Mouse (Mus musculus) cerebral cortex, adult 2 months (tissue): ENCODE data around the gene Trim3.

Source experiments
- WGBS: fragments of 180-500 bp; shearing (Covaris S2); methylation state at CpG from one replicate; pipeline ENCODE4 v1.1.7; 2018; 5-methylcytosine and 5-hydroxymethylcytosine counted together

The Trim3 gene

GRCm38 (mm10) chr7:105633127-105633800, at the start of gene Trim3:
Trim3 (minus strand) TSS chr7:105633571.
- WGBS = under 1% methylated on average over 68 of the region's 71 CpGs

GRCm38 (mm10) chr7:105650639-105651435, 17.5 kb upstream of the Trim3 start, which contains the start of gene Dnhd1:
Dnhd1 (plus strand) TSS chr7:105650827.
- 2% methylated on average over 17 of the region's 17 CpGs for WGBS

- 37% methylated on average over 3 of the region's 3 CpGs for whole genome bisulfite sequencing
Observed at GRCm38 (mm10) chr7:105641936-105642335, 8.6 kb upstream of the Trim3 start.

- WGBS = under 1% methylated on average over 18 of the region's 18 CpGs
Observed at GRCm38 (mm10) chr7:105640894-105641255, 7.5 kb upstream of the Trim3 start.

DNA sequence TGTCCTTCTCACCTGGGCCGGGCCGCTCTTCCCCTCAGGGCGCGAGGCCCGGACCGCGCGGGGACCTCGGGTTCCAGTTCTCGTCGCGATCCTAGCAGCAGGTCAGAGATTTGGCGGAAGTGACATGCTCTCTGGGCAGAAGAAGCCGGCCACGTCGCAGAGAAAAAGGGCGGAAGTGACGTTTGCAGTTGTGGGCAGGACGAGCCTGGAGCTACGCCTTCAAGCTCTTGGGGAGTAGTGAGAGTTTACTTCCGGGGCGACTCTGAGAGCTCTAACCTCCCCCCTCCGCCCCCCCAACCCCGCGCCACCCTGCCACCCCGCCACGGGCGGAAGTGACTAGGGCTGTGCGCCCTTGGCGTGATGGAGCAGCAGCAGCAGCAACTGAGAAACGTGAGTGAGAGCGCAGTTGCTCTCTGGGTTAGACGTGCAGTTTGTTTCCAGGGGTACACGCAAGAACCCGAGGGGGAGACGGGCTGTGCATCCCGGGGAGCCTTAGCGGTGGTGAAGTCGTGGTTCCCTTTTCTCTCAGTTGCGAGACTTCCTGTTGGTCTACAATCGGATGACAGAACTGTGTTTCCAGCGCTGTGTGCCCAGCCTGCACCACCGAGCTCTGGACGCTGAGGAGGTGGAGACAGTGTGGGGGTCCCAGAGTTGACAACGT, 7.0 kb upstream of the Trim3 start, which contains the start of the genes Arfip2 and Gm45799:
TSS of gene Arfip2 (minus strand) at position 184 of the 661 bp plus-strand sequence.
TSS of gene Gm45799 (plus strand) at position 320 of the 661 bp plus-strand sequence.
- WGBS = under 1% methylated on average over 45 of the region's 45 CpGs

- WGBS = 4% methylated on average over 2 of the region's 2 CpGs
Observed at GRCm38 (mm10) chr7:105639756-105640155, 6.4 kb upstream of the Trim3 start, which contains the start of gene Timm10b. Timm10b (plus strand) TSS chr7:105640056.

GRCm38 (mm10) chr7:105639304-105639703, 5.9 kb upstream of the Trim3 start:
- 58% methylated on average over 9 of the region's 9 CpGs for WGBS

GRCm38 (mm10) chr7:105638776-105639175, 5.4 kb upstream of the Trim3 start:
- WGBS = 92% methylated on average over 6 of the region's 6 CpGs

DNA sequence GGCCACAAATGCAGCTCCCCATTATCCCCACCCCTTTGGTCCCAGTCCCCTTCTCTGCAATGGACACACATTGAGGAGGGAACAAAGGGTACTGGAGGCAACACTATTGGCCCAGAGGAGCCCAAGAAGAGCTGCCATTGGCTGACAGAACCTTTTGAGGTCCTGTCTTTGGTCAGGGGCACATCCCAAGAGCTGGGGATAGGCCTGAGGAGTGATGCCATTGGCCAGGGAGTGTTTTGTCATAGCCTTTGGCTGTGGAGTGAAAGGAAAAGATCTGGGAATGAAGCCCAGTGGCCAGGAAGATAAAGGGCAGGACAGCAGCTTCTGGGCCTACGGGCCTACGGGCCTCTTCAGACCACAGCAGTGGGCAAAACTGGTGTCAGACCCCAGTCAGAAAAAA, 2.4 kb upstream of the Trim3 start:
- WGBS = 80% methylated on average over 2 of the region's 2 CpGs

DNA sequence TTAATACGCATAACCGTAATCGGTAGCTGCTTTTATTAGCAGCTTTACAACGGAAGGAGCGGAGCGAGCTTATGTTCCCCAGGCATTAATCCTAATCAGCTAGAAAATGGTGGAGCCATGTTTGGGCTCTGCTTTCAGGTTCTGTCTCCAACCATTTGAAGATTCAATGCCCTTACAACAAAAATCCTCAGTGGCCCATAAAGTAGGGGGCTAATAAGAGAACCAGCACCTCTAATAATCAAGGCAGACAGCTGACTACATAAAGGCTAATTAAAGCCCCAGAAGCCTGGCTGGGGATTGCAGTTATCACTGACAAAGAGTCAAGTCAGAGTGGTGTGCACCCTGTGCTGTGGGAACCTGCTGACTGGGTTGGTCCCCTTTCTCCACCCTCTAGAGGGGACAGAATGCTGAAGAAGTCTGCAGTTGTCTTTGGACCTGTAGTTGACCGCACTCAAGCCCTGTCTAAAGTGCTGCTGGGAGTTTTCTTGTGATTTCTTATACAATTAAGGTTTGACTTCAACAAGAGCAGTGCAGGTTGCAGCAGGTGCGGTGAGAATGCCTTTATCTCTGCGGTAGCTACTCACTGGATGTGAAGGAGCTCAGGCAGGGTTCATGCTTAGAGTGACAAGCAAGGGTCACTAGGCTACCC, 1.0 kb upstream of the Trim3 start:
- 47% methylated on average over 9 of the region's 9 CpGs for WGBS

DNA sequence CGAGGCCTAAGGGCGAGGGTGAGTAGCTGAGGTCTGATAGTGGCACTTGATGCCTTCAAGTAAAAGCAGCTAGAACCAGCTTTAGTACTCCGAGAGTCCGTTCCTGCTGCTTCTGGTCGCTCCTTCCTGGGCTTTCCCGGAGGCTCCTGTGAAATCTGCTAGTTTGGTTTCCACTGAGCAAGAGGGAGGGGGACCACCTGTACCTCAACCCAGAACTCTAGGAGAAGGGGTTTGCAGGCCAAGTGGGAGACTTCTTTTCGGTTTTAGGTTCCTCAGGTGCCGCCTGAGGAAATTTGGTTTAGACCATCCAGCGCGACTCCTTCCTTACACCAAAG, 397 bp upstream of the Trim3 start:
- 4% methylated on average over 10 of the region's 10 CpGs for WGBS

- WGBS = 9% methylated on average over 4 of the region's 4 CpGs
Observed at GRCm38 (mm10) chr7:105632551-105632972, 809 bp downstream of the Trim3 start.

DNA sequence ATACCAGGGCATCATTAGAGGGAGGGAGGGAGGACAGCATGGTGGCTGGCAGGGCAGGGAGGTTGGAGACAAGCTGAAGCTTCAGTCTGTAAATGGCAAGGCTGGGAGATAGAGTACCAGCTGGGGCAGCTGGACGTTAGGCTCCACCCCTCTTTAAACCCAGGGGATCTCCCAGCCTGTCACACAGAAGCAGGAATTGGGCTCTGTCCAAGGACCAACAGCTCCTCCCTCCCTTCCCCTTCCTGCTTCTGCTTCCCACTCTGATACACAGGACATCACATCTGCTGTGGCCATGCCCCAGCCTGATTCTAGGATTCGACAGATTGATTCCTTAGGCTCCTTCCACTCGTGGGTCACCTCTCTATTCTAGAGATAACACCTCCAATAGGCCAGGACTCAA, 4.7 kb downstream of the Trim3 start:
- WGBS = 19% methylated on average over 3 of the region's 3 CpGs

DNA sequence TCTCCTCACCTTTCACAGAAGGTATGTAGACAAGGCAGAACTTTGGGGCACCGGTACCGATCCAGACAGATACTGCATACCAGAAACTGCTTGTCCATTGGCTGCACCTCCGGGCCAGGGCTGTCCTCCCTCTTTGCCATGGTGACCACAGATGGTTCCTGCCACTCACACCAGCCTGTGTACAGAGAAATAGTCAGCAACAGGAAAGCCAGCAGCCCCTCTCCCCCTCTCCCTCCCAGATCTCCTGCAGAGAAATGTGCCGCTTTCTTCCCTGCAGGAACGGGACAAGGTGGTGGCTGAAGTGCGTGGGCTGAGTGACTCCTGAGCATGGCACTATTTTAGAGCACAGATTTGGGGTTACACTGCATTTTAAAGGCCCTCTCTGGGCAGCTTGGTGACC, 8.0 kb downstream of the Trim3 start:
- WGBS = 56% methylated on average over 6 of the region's 6 CpGs

- whole genome bisulfite sequencing = 37% methylated on average over 8 of the region's 8 CpGs
Observed at GRCm38 (mm10) chr7:105621646-105622292, 11.6 kb downstream of the Trim3 start.

- 57% methylated on average over 4 of the region's 4 CpGs for WGBS
Observed at GRCm38 (mm10) chr7:105621053-105621452, 12.3 kb downstream of the Trim3 start.

GRCm38 (mm10) chr7:105619701-105620100, 13.7 kb downstream of the Trim3 start:
- WGBS = 51% methylated on average over 3 of the region's 3 CpGs

- 94% methylated on average over 22 of the region's 22 CpGs for WGBS
Observed at GRCm38 (mm10) chr7:105617810-105618209, 15.6 kb downstream of the Trim3 start.

DNA sequence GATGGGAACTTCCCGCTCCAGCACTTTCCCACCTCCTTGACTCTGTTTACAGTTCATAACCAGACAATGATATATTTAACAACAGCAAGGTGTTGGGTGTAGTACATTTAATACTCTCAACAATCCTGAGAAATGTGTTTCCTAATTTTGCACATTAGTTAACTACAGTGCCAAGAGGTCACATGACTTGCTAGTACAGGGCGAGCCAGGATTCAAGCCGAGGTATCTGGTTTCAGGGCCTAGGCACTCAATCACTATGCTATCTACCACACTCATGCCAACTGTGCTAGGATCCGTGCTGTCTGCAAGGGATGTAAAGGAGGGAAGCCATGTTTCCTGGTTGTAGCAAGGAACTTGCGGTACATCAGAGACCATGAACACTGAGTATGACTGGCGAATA, 16.8 kb downstream of the Trim3 start:
- WGBS = 86% methylated on average over 6 of the region's 6 CpGs

- 61% methylated on average over 1 of the region's 1 CpGs for WGBS
Observed at GRCm38 (mm10) chr7:105615720-105616119, 17.7 kb downstream of the Trim3 start.

GRCm38 (mm10) chr7:105614400-105614799, 19.0 kb downstream of the Trim3 start:
- WGBS = 96% methylated on average over 1 of the region's 1 CpGs
